Mouse (Mus musculus): Measurements from ENCODE around the gene Cyp4f17.
A peak's percentile ranks its signal among the peaks of the same experiment; 100 is the strongest.
"Not testable (repeated sequence)": the region's sequence is repeated elsewhere in the genome, so short reads cannot be mapped to it uniquely, and the experiment has no call there.

Cyp4f17 gene

DNA sequence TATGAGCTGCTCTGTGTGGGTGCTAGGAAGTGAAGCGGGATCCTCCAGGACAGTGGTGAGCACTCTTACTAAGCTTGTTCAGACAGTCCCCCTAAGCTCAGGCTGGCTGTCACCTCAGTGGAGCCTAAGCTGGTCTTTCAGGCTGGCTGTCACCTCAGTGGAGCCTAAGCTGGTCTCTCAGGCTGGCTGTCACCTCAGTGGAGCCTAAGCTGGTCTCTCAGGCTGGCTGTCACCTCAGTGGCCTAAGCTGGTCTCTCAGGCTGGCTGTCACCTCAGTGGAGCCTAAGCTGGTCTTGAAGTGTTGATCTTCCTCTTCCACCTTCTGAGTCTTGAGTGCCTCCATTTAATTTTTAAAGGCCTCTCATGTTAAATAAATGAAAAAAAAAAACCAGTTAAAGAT is 20.5 kb downstream of the Cyp4f17 start:
- DNase-seq (ENCODE audit: low read depth in 1 of 2, low spot score in 2 of 2): not testable (repeated sequence)

- no peak for DNase-seq (ENCODE audit: low read depth in 1 of 2, low spot score in 2 of 2)
Observed at GRCm38 (mm10) chr17:32527748-32528147, 21.9 kb downstream of the Cyp4f17 start.

DNA sequence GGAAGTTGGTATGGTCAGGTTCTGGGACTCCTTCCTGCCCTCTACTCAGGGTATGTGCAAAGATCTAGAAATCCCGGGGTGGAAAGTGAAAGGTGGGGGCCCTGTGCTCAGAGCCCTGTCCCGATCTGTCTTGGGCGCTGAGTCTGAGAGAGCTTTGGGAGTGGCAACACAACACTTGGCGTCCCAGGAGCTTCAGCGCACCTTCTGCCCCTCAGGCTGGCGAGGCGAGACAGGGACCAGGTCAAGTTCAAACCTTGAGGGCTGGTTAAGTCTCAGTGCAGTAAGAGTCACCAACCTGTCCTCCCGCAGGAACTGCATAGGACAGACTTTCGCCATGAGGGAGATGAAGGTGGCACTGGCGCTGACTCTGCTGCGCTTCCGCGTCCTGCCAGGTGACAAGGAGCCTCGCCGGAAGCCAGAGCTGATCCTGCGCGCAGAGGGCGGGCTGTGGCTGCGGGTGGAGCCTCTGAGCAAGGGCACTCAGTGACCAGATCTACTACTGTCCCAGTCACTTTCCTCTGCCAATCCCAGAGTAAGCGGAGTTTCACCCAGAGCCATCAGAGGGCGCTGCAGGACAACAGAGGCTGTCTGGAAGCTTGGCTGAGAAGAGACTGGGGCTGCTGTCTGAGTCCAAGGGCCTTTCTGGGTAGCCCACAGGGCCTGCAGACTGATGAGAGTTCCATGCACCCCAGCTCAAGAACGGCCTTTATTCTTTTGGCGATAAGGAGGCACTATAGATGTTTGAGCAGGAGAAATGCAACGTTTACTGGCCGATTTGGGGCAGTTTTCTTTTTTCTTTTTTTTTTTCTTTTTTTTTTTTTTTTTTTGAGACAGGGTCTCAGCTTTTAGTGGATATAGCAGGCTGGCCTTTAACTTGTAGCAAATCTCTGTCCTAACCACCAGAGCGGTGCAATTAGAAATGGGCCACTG is 22.8 kb downstream of the Cyp4f17 start:
- peak; percentile 82 to 86 for DNase-seq (ENCODE audit: low read depth in 1 of 2, low spot score in 2 of 2)

DNA sequence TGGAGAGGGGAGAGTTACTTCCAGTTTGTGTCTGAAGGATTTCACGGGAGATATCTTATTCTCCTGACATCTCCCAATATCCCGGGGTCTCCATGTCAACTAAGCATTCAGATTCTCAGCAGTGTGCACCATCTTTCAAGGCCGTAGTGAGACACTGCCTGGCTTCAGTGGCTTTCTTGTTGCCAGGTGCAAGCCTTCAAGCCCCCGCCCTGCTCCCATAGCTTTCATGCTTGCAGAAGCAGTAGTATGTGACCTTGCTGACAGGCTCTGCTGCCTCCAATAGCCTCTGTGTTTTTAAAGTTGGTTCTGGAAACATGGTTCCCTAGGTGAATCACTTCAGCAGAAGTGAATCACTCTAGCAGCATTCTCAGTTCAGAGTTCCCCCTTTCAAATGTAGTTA is 26.5 kb downstream of the Cyp4f17 start:
- not testable (repeated sequence) for DNase-seq (ENCODE audit: low read depth in 1 of 2, low spot score in 2 of 2)

- peak in 1 of 2 experiments; percentile 37 for DNase-seq (ENCODE audit: low read depth in 1 of 2, low spot score in 2 of 2)
Observed at GRCm38 (mm10) chr17:32534068-32534467, 28.2 kb downstream of the Cyp4f17 start.

GRCm38 (mm10) chr17:32536051-32536866 is 30.4 kb downstream of the Cyp4f17 start, which contains the start of gene Cyp4f16:
Cyp4f16 (plus strand) TSS chr17:32536558.
- DNase-seq (ENCODE audit: low read depth in 1 of 2, low spot score in 2 of 2): peak; percentile 49 to 69

DNA sequence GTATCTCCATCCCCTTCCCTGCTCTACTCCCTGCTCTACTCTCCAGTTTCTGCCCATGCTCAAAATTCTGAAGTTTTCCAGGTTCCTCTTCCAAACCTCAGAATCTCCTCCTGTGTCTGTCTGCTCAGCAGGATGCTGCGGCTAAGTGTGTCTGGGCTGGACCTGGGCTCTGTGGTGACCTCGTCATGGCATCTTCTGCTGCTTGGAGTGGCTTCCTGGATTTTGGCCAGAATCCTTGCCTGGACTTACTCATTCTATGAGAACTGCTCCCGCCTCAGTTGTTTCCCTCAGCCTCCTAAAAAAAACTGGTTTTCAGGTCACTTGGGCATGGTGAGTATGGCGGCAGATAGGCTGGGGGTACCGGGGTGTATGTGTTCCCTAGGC is 31.0 kb downstream of the Cyp4f17 start:
- DNase-seq (ENCODE audit: low read depth in 1 of 2, low spot score in 2 of 2): no peak

DNA sequence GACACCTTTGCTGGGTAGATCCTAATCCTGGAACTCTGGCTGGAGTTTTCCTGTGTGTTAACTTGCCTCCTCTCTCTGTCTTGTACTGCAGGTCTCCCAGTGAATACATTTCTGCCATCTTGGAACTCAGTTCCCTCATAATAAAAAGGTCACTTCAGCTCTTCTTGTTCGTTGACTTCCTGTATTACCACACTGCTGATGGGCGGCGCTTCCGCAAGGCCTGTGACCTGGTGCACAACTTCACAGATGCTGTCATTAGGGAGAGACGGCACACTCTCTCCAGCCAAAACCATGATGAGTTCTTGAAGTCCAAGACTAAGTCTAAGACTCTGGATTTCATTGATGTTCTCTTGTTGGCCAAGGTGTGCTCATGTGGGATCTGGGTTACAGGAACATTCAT is 38.9 kb downstream of the Cyp4f17 start:
- not testable (repeated sequence) for DNase-seq (ENCODE audit: low read depth in 1 of 2, low spot score in 2 of 2)

DNA sequence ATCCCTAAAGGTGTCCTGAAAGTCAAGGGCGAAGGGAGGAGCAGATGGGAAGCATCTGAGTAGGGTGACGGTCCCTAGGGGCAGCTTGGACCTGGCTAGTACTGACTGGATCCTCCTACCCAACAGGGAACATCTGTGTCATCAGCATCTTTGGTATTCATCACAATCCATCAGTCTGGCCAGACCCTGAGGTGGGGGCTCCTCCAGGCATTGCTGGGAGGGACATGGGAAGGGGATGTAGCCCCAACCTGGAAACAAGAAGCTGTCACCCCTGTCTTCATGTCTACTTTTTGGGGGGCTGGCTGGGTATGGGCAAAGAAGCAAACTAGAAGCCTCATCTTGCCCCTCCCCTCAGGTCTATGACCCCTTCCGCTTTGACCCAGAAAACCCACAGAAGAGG is 44.5 kb downstream of the Cyp4f17 start:
- not testable (repeated sequence) for DNase-seq (ENCODE audit: low read depth in 1 of 2, low spot score in 2 of 2)

DNA sequence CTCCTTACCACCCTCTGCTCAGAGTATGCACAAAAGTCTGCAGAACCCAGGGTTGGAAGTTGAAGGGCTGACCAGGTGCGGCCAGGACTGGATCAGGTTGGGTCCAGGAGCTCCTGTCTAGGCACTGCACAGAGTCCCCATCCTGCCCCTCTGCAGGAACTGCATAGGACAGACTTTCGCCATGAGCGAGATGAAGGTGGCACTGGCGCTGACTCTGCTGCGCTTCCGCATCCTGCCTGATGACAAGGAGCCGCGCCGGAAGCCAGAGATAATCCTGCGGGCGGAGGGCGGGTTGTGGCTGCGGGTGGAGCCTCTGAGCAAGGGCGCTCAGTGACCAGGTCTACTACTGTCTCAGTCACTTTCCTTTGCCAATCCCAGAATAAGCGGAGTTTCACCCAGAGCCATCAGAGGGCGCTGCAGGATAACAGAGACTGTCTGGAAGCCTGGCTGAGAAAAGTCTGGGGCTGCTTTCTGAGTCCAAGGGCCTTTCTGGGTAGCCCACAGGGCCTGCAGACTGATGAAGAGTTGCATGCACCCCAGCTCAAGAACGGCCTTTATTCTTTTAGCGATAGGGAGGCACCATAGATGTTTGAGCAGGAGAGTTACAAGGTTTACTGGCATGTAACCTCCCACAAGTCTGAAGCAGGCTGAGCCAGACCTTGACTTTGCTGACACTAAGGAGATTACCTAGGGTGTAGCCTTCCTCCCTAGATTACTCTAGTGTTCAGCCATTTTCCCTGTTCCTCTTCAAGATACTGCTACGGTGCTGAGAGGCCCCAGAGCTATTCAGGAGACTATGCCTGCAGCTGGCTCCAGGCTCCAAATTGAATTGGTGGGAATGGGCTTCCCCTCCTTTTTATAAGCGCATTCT is 45.3 kb downstream of the Cyp4f17 start:
- DNase-seq (ENCODE audit: low read depth in 1 of 2, low spot score in 2 of 2): peak; percentile 27 to 58

GRCm38 (mm10) chr17:32553016-32553415 is 47.2 kb downstream of the Cyp4f17 start:
- not testable (repeated sequence) for DNase-seq (ENCODE audit: low read depth in 1 of 2, low spot score in 2 of 2)

GRCm38 (mm10) chr17:32554368-32554767 is 48.5 kb downstream of the Cyp4f17 start:
- not testable (repeated sequence) for DNase-seq (ENCODE audit: low read depth in 1 of 2, low spot score in 2 of 2)

- not testable (repeated sequence) for DNase-seq (ENCODE audit: low read depth in 1 of 2, low spot score in 2 of 2)
Observed at GRCm38 (mm10) chr17:32563301-32563700, 57.5 kb downstream of the Cyp4f17 start.

DNA sequence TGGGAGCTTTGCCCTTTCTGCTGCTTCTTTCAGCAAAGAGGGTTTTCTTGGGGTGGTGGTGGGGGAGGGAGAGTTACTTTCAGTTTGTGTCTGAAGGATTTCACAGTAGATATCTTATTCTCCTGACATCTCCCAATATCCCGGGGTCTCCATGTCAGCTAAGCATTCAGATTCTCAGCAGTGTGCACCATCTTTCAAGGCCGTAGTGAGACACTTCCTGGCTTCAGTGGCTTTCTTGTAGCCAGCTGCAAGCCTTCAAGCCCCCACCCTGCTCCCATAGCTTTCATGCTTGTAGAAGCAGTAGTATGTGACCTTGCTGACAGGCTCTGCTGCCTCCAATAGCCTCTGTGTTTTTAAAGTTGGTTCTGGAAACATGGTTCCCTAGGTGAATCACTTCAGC is 67.4 kb downstream of the Cyp4f17 start:
- not testable (repeated sequence) for DNase-seq (ENCODE audit: low read depth in 1 of 2, low spot score in 2 of 2)

DNA sequence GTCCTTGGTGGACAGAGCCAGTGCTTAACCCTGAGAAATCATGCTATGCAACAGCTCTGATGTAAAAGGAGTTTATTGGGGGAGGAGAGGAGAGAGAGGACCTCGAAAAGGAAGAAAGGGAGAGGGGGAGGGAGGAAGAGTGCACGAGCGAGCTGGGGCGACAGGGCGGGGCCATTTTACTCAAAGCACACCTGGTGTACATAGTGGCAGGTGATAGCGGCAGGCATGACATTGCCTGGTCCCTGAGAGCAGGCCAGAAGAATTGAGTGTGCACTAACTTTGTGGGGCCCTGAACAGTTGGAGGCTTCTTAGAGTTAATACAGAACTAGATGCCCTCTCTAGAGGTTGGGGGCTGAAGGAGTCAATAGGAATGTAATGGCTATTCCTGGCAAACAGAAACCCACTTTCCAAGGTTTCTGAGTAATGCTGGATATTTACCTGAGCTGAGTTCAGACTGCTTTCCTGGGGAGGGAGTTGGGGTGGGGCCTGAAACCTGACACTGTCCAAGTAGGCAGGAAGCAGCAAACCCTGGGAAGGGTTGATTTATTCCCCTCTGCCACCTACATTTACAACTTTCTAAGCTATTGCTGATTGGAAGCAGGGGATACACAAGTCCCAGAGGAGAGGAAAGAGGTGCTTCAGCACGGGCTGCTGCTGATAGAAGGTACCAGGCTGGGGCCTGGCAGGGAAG is 71.8 kb downstream of the Cyp4f17 start:
- no peak for DNase-seq (ENCODE audit: low read depth in 1 of 2, low spot score in 2 of 2)
